Mouse (Mus musculus): ENCODE results near the gene Trim67.

GRCm38 (mm10) chr8:124845573-124845972, 52.7 kb downstream of the Trim67 start:
- no peak for TF ChIP-seq CTCF (IDR thresholded peaks at IDR 0.05; ENCODE audit: low read depth, low read length)
- TF ChIP-seq POLR2A (IDR thresholded peaks at IDR 0.05; ENCODE audit: borderline replicate concordance, low read depth, low read length), result no peak
